Mouse (Mus musculus) cerebellum, adult 2 months (tissue): ENCODE measurements at regions not wholly inside any gene's neighbourhood (a gene's known extent, or its start where the extent isn't known, plus 50 kb on each side); places are given as distances from the start of the nearest gene placed in this dataset.

ENCODE experiments used
- DNase-seq, 2 experiments: peaks; one replicate each; pipeline ENCODE4 v3.0.0; 2021
- H3K27ac ChIP-seq: fragments of 200-500 bp; 2 replicates; pipeline ENCODE4 v1.5.1; 2012; ENCODE audit warnings: low read length, control low read depth, inconsistent platforms; ENCODE audit not compliant: insufficient read depth
- H3K27me3 ChIP-seq: fragments of 200-500 bp; 2 replicates; pipeline ENCODE4 v1.6.1; 2012; ENCODE audit warnings: inconsistent platforms, mild to moderate bottlenecking, low read length, moderate library complexity; ENCODE audit not compliant: control insufficient read depth, insufficient read depth
- H3K4me1 ChIP-seq: fragments of 200-500 bp; 2 replicates; pipeline ENCODE4 v1.6.1; 2011; ENCODE audit warnings: low read length; ENCODE audit not compliant: control insufficient read depth, insufficient read depth
- H3K4me3 ChIP-seq: fragments of 200-500 bp; replicated peaks from 2 replicates; pipeline ENCODE3; 2011; ENCODE audit warnings: mild to moderate bottlenecking, low read depth, low read length, control low read depth; ENCODE audit not compliant: insufficient read depth
- CTCF ChIP-seq: fragments of 200-500 bp; IDR thresholded peaks from 2 replicates; pipeline ENCODE4 v1.5.1; 2011; ENCODE audit warnings: low read depth, mild to moderate bottlenecking, control low read depth, low read length, moderate library complexity, borderline replicate concordance; ENCODE audit not compliant: insufficient read depth
- POLR2A ChIP-seq: fragments of 200-500 bp; IDR thresholded peaks from 2 replicates; pipeline ENCODE4 v1.6.1; 2011; ENCODE audit warnings: low read length, control low read depth, borderline replicate concordance; ENCODE audit not compliant: insufficient read depth
- WGBS: fragments of 180-500 bp; shearing (Covaris S2); methylation state at CpG from one replicate; pipeline ENCODE4 v1.1.7; 2018; 5-methylcytosine and 5-hydroxymethylcytosine counted together

- Histone ChIP-seq H3K27ac (no peak overlapping the region), H3K27me3 (no peaks in the 10 kb centered on the region), H3K4me1 (no peaks in the 10 kb centered on the region), H3K4me3 (no peak overlapping the region)
- TF ChIP-seq POLR2A (no peak), CTCF (no peak)
- DNase-seq: no peak
- 90% methylated on average over 9 of the region's 9 CpGs for WGBS
Observed at GRCm38 (mm10) chr3:41484920-41485319, 70.6 kb upstream of the Jade1 start.

GRCm38 (mm10) chr3:41483582-41483981 is 71.9 kb upstream of the Jade1 start:
- TF ChIP-seq CTCF (no peak), POLR2A (no peak)
- H3K4me3 ChIP-seq: no peak overlapping the region
- H3K4me1 ChIP-seq: no peaks in the 10 kb centered on the region
- no peak overlapping the region for H3K27ac ChIP-seq
- no peak for DNase-seq
- WGBS: 80% methylated on average over 3 of the region's 3 CpGs
- H3K27me3 ChIP-seq: no peaks in the 10 kb centered on the region

DNA sequence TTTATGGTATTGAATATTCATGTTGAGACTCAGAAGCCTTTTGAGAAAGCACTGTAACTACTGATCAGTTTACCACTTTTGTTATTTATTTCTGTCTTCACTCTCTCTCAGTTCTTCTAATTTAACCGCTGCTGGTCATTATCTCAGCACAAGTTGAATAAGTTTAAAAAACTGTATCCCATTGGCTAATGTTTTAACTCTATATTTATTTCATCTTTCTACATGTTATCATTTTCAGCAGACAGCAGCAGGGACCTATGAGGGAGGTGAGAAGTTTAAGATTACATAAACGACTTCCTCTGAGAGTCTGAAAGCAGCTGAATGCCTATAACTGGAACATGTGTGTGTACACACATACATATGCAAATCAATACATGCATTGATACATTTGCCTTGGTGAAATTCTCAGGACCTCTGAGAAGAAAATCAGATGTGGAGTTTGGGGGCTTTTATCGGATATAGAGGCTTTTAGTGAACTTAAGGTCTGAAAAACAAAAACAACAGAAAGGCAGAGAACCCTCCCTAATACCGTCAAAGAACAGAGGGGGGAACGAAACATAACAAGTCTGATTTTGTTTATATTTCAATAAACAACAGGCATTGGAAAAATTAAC is 72.5 kb upstream of the Jade1 start:
- 84% methylated on average over 5 of the region's 5 CpGs for WGBS
- H3K27me3 ChIP-seq: no peaks in the 10 kb centered on the region
- TF ChIP-seq CTCF (no peak), POLR2A (no peak)

GRCm38 (mm10) chr3:41480186-41480585 is 75.3 kb upstream of the Jade1 start:
- TF ChIP-seq CTCF (no peak), POLR2A (no peak)
- no peaks in the 10 kb centered on the region for H3K4me1 ChIP-seq
- DNase-seq: no peak
- no peak overlapping the region for H3K27ac ChIP-seq
- H3K4me3 ChIP-seq: no peak overlapping the region
- no peaks in the 10 kb centered on the region for H3K27me3 ChIP-seq
- 80% methylated on average over 3 of the region's 3 CpGs for WGBS

More for the DNA sequence above, 72.5 kb upstream of the Jade1 start:
- DNase-seq: no peak
- Histone ChIP-seq H3K27ac (no peak overlapping the region), H3K4me3 (no peak overlapping the region), H3K4me1 (no peaks in the 10 kb centered on the region)

GRCm38 (mm10) chr3:41478971-41479370 is 76.6 kb upstream of the Jade1 start:
- no peaks in the 10 kb centered on the region for H3K4me1 ChIP-seq
- H3K4me3 ChIP-seq: no peak overlapping the region
- no peaks in the 10 kb centered on the region for H3K27me3 ChIP-seq
- no peak for DNase-seq
- TF ChIP-seq POLR2A: no peak
- no peak for TF ChIP-seq CTCF
- no peak overlapping the region for H3K27ac ChIP-seq
- 89% methylated on average over 2 of the region's 2 CpGs for WGBS

DNA sequence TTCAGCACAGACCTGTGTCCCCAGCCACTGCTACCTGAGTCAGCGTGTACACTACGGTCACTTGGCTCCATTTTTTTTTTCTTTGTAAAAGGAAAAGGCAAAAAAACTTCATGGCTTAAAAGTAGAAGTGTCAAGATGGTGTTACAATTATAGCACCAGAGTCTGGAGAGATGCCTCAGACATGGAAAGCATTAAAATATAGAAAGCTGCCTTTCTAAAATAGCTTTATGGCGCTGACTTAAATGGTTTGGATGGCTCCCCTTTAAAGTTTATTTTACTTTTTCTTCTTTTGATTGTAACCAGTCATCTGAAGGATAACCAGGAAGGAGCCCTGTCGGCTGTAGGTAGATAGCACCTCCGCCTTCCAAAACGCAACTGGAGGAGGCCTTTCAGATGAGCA is 79.0 kb upstream of the Jade1 start:
- 95% methylated on average over 6 of the region's 6 CpGs for WGBS
- H3K4me1 ChIP-seq: no peaks in the 10 kb centered on the region
- TF ChIP-seq CTCF: no peak
- no peak overlapping the region for H3K27ac ChIP-seq
- no peak overlapping the region for H3K4me3 ChIP-seq
- H3K27me3 ChIP-seq: no peaks in the 10 kb centered on the region
- DNase-seq: no peak

DNA sequence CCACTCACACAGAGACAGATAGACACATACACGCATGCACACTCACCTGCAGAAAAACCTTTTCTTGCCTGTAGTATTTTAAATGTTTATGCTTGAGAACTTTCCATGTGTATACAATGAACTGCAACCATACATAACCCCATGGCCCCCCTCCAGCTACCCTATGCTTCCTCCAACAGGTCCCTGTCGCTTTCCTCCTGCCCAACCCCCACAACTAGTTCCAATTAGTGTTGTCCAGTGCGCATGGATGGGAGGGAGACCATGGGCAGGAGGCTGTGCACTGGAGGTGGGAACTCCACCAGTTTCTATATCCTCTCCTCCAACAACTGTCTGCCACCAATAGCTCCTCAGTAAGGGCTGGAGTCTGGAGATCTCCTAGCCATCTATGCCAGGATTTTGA is 82.9 kb upstream of the Jade1 start:
- TF ChIP-seq POLR2A (no peak), CTCF (no peak)
- Histone ChIP-seq H3K4me3 (no peak overlapping the region), H3K27ac (no peak overlapping the region), H3K27me3 (no peaks in the 10 kb centered on the region), H3K4me1 (no peaks in the 10 kb centered on the region)
- 84% methylated on average over 3 of the region's 3 CpGs for WGBS
- no peak for DNase-seq

DNA sequence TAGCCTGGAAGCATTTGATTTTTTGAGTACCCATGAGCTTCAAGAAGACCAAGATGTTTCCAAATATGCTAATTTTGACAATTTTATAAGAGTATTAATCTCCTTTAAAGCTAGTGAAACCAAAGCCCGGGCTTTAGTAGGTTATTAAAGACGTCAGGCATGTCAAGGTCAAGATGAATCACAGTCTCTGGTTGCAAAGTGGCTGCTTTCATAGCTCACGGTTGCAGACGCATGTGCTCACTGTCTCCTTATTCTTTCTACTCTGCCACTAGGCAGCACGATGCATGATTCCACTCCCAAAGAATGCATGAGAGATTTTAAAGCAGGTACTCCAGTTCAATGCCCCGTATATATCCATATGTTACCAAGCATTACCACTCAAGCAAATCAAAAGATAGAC is 86.4 kb upstream of the Jade1 start:
- no peak overlapping the region for H3K27ac ChIP-seq
- H3K4me1 ChIP-seq: no peaks in the 10 kb centered on the region
- no peak for DNase-seq
- no peak overlapping the region for H3K4me3 ChIP-seq
- 89% methylated on average over 6 of the region's 6 CpGs for WGBS
- TF ChIP-seq CTCF: no peak
- no peak for TF ChIP-seq POLR2A
- H3K27me3 ChIP-seq: no peaks in the 10 kb centered on the region

- Histone ChIP-seq H3K27me3 (no peaks in the 10 kb centered on the region), H3K4me1 (no peaks in the 10 kb centered on the region), H3K4me3 (no peak overlapping the region), H3K27ac (no peak overlapping the region)
- WGBS: 65% methylated on average over 1 of the region's 1 CpGs
- TF ChIP-seq POLR2A: no peak
- no peak for TF ChIP-seq CTCF
- DNase-seq: no peak
Observed at GRCm38 (mm10) chr3:41467857-41468256, 87.7 kb upstream of the Jade1 start.
